Mouse (Mus musculus): ENCODE data around the gene Ints4. TPM values are rescaled to one million over a fixed set of nuclear protein-coding genes. Genes with fewer than 3 reads are reported as not detected.

Gene Ints4
- polyA plus RNA-seq, 1 experiment from 2014 or later = 43.3 TPM

DNA sequence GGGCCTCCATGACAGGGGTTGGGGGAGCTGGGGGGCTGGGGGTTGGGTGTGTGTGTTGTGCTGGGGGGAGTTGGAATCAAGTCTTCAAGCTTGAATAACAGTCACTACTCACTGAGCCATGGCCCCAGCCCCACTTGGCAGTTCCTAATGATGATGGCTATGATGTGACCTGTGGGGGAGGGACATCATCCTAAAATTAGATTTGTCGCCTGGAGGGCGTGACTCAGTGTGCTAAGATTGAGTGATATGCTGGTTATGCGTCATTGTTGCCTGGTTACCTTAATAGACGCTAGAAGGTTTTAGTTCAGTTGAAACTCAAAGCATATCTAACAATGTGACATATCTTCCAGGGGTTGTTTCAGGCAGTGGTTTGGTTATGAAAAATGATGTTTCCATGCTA, 11.7 kb downstream of the Ints4 start:
- 91% methylated on average over 4 of the region's 4 CpGs for WGBS
- H3K27ac ChIP-seq (replicated peaks; ENCODE audit: low read depth, low read length) = no peak overlapping the region

DNA sequence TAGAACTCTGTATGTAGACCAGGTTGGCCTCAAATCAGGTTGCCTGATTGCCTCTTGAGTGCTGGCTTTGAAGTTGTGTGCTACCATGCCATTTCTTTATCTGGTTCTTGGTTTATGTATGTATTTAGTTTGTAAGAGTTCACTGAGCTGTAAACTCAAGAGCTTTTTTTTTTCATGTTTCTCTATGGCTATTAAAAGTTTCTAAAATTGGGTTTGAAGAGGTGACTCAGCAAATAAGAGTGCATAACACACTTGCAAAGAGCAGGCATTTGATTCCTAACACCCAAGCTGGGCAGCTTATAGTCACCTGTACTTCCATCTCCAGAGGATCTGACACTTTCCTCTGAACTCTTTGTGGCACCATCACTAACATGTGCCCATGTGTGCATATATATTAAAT, 14.3 kb downstream of the Ints4 start:
- Histone ChIP-seq H3K27ac (replicated peaks; ENCODE audit: low read depth, low read length) (no peak overlapping the region), H3K4me2 (ENCODE audit: low read depth, low read length) (no peak overlapping the region), H3K4me3 (ENCODE audit: low read depth, low read length) (no peak overlapping the region), H3K9me3 (ENCODE audit: control insufficient read depth, low read length) (no peaks in the 10 kb centered on the region), H3K4me1 (ENCODE audit: control insufficient read depth, insufficient read depth, low read length) (no peaks in the 10 kb centered on the region), H3K9ac (ENCODE audit: low read depth, low read length) (no peak overlapping the region), H3K36me3 (ENCODE audit: control insufficient read depth, insufficient read depth, low read length) (peaks cover 54% of the 10 kb centered on the region), H3K27me3 (replicated peaks; ENCODE audit: control insufficient read depth, insufficient read depth, low read length) (no peaks in the 10 kb centered on the region)
- no peak for DNase-seq (ENCODE audit: low spot score)
- ATAC-seq (ENCODE audit: low read depth) = no peak

More for the DNA sequence above, 11.7 kb downstream of the Ints4 start:
- no peak for DNase-seq (ENCODE audit: low spot score)
- H3K4me3 ChIP-seq (ENCODE audit: low read depth, low read length) = no peak overlapping the region
- no peak overlapping the region for H3K9ac ChIP-seq (ENCODE audit: low read depth, low read length)
- no peaks in the 10 kb centered on the region for H3K4me1 ChIP-seq (ENCODE audit: control insufficient read depth, insufficient read depth, low read length)
- H3K4me2 ChIP-seq (ENCODE audit: low read depth, low read length) = no peak overlapping the region
- H3K36me3 ChIP-seq (ENCODE audit: control insufficient read depth, insufficient read depth, low read length) = peaks cover 63% of the 10 kb centered on the region
- no peaks in the 10 kb centered on the region for H3K27me3 ChIP-seq (replicated peaks; ENCODE audit: control insufficient read depth, insufficient read depth, low read length)
- ATAC-seq (ENCODE audit: low read depth) = no peak
- H3K9me3 ChIP-seq (ENCODE audit: control insufficient read depth, low read length) = no peaks in the 10 kb centered on the region

DNA sequence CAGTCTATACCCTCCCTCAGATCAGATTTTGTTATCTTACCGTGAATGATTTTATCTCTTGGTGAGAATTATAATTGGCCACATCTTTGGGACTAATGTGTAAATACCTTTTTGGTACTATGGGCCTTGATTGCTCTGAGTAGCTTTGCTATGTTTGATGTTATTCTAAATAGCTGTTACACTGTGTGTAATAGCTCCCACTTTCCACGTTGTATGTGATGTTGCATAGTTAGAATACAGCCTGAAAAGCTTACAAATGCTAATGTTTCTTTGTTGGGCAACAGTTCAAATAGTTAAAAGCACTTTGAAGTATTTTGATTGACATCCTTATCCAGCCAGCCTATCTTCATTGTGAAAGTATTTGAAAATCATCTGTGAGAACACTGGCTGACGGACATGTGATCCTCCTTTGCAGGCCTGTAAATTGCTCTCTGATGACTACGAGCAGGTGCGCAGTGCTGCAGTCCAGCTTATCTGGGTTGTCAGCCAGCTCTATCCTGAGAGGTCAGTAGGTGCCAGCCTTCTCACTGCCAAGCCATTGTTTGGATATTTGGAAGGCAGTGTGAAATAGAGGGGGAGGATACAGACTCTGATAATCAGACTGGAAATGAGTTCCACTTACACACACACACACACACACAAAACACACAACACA, 19.9 kb downstream of the Ints4 start:
- no peaks in the 10 kb centered on the region for H3K4me1 ChIP-seq (ENCODE audit: control insufficient read depth, insufficient read depth, low read length)
- no peak overlapping the region for H3K4me2 ChIP-seq (ENCODE audit: low read depth, low read length)
- no peaks in the 10 kb centered on the region for H3K27me3 ChIP-seq (replicated peaks; ENCODE audit: control insufficient read depth, insufficient read depth, low read length)
- ATAC-seq (ENCODE audit: low read depth) (peak; percentile 70; the same call in 1 of the 2 replicates), DNase-seq (ENCODE audit: low spot score) (peak; percentile 51)
- H3K36me3 ChIP-seq (ENCODE audit: control insufficient read depth, insufficient read depth, low read length) = peaks cover 41% of the 10 kb centered on the region
- H3K9me3 ChIP-seq (ENCODE audit: control insufficient read depth, low read length) = no peaks in the 10 kb centered on the region
- 76% methylated on average over 5 of the region's 5 CpGs for WGBS
- H3K27ac ChIP-seq (replicated peaks; ENCODE audit: low read depth, low read length) = no peak overlapping the region
- no peak overlapping the region for H3K9ac ChIP-seq (ENCODE audit: low read depth, low read length)
- H3K4me3 ChIP-seq (ENCODE audit: low read depth, low read length) = no peak overlapping the region

DNA sequence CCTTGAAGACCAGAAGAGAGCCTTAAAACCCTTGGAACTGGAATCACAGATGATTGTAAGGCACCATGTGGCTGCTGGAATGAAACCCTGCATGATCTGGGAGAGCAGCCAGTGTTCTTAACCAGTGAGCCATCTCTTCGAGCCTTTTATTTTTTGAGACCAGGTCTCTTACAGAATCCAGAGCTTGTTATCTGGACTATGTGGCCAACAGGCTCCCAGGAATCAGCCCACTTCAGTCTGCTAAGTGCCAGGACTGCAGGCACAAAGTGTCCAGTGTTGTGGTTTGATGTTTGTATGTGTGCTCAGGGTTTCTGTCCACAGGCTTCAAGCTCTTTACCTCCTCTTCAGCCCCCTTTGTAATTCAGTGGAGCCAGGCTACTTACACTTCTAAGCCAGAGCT, 34.0 kb downstream of the Ints4 start:
- WGBS = 88% methylated on average over 1 of the region's 1 CpGs
- peaks cover 95% of the 10 kb centered on the region for H3K36me3 ChIP-seq (ENCODE audit: control insufficient read depth, insufficient read depth, low read length)

DNA sequence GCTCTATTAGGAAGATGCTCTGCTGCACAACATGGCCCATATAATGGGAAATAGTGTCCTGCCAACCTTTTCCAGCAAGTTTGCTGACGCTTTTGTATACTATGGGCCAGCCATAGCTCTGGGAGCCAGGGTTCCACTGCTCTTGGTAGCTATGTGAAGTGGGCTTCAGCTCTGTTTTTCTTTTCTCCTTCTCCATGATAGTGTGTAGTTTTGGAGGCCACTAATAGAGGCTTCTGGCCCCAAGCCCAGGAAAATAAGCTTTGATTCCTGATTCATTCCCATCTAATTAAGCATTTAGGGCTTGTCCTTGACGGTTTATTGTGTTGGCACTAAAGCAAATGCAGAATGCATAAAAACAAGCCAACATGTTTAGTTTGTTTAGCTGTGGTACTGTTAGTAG, 39.2 kb downstream of the Ints4 start:
- no peak overlapping the region for H3K27ac ChIP-seq (replicated peaks; ENCODE audit: low read depth, low read length)
- no peak overlapping the region for H3K4me3 ChIP-seq (ENCODE audit: low read depth, low read length)
- no peak overlapping the region for H3K9ac ChIP-seq (ENCODE audit: low read depth, low read length)
- ATAC-seq (ENCODE audit: low read depth) = no peak
- H3K9me3 ChIP-seq (ENCODE audit: control insufficient read depth, low read length) = no peaks in the 10 kb centered on the region
- 85% methylated on average over 2 of the region's 2 CpGs for WGBS
- H3K4me1 ChIP-seq (ENCODE audit: control insufficient read depth, insufficient read depth, low read length) = no peaks in the 10 kb centered on the region
- peaks cover 70% of the 10 kb centered on the region for H3K36me3 ChIP-seq (ENCODE audit: control insufficient read depth, insufficient read depth, low read length)
- DNase-seq (ENCODE audit: low spot score) = no peak
- no peak overlapping the region for H3K4me2 ChIP-seq (ENCODE audit: low read depth, low read length)
- no peaks in the 10 kb centered on the region for H3K27me3 ChIP-seq (replicated peaks; ENCODE audit: control insufficient read depth, insufficient read depth, low read length)

More for the DNA sequence above, 34.0 kb downstream of the Ints4 start:
- DNase-seq (ENCODE audit: low spot score) (no peak), ATAC-seq (ENCODE audit: low read depth) (no peak)
- no peak overlapping the region for H3K27ac ChIP-seq (replicated peaks; ENCODE audit: low read depth, low read length)
- H3K4me2 ChIP-seq (ENCODE audit: low read depth, low read length) = no peak overlapping the region
- no peaks in the 10 kb centered on the region for H3K4me1 ChIP-seq (ENCODE audit: control insufficient read depth, insufficient read depth, low read length)
- no peaks in the 10 kb centered on the region for H3K27me3 ChIP-seq (replicated peaks; ENCODE audit: control insufficient read depth, insufficient read depth, low read length)
- no peaks in the 10 kb centered on the region for H3K9me3 ChIP-seq (ENCODE audit: control insufficient read depth, low read length)
- H3K4me3 ChIP-seq (ENCODE audit: low read depth, low read length) = no peak overlapping the region
- H3K9ac ChIP-seq (ENCODE audit: low read depth, low read length) = no peak overlapping the region

DNA sequence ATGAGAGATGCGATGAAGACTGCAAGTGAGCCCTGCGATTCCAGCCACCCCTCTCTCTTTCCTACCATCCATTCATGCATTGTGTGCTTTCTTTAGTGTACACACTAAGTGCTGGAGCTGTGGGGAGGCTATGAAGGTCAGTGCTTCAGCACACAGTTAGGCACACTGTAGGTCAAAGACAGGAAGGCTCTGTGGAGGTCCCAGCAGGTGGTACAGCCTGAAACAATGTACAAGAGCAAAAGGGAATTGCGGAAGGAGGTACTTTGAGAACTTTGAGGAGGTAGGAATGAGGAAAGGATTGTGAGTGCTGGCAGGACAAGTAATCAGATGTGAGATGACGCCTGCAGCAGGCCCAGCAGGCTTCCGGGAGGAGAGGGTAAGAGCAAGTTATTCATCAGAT, 54.8 kb downstream of the Ints4 start:
- ATAC-seq (ENCODE audit: low read depth) = no peak
- peaks cover 93% of the 10 kb centered on the region for H3K36me3 ChIP-seq (ENCODE audit: control insufficient read depth, insufficient read depth, low read length)

DNA sequence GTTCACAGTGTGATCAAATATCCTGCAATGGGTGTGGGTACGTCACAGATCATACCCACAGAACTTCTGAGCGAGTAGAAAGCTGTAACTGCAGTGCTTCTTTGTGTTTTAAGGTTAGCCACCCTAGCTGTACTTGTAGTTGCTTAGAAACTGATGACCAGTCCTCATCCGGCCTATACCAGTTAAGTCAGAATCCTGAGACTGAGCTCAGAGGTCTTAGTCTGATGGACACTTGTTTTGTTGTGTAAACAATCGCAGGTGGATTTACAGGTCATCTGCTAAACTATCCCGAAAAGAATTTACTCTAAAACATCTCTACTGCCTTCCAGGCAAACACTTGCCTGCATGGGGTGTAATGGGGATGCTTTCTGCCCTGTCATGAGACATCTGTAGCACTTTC, 55.8 kb downstream of the Ints4 start:
- Histone ChIP-seq H3K4me2 (ENCODE audit: low read depth, low read length) (no peak overlapping the region), H3K4me3 (ENCODE audit: low read depth, low read length) (no peak overlapping the region), H3K36me3 (ENCODE audit: control insufficient read depth, insufficient read depth, low read length) (peaks cover 95% of the 10 kb centered on the region), H3K27me3 (replicated peaks; ENCODE audit: control insufficient read depth, insufficient read depth, low read length) (no peaks in the 10 kb centered on the region), H3K9me3 (ENCODE audit: control insufficient read depth, low read length) (no peaks in the 10 kb centered on the region), H3K9ac (ENCODE audit: low read depth, low read length) (no peak overlapping the region), H3K4me1 (ENCODE audit: control insufficient read depth, insufficient read depth, low read length) (no peaks in the 10 kb centered on the region), H3K27ac (replicated peaks; ENCODE audit: low read depth, low read length) (no peak overlapping the region)
- DNase-seq (ENCODE audit: low spot score) (no peak), ATAC-seq (ENCODE audit: low read depth) (no peak)
- 87% methylated on average over 5 of the region's 5 CpGs for WGBS

More for the DNA sequence above, 54.8 kb downstream of the Ints4 start:
- no peak for DNase-seq (ENCODE audit: low spot score)
- no peaks in the 10 kb centered on the region for H3K9me3 ChIP-seq (ENCODE audit: control insufficient read depth, low read length)
- H3K27me3 ChIP-seq (replicated peaks; ENCODE audit: control insufficient read depth, insufficient read depth, low read length) = no peaks in the 10 kb centered on the region
- no peak overlapping the region for H3K27ac ChIP-seq (replicated peaks; ENCODE audit: low read depth, low read length)
- no peaks in the 10 kb centered on the region for H3K4me1 ChIP-seq (ENCODE audit: control insufficient read depth, insufficient read depth, low read length)
- 88% methylated on average over 5 of the region's 5 CpGs for WGBS
- H3K4me3 ChIP-seq (ENCODE audit: low read depth, low read length) = no peak overlapping the region
- H3K9ac ChIP-seq (ENCODE audit: low read depth, low read length) = no peak overlapping the region
- no peak overlapping the region for H3K4me2 ChIP-seq (ENCODE audit: low read depth, low read length)

DNA sequence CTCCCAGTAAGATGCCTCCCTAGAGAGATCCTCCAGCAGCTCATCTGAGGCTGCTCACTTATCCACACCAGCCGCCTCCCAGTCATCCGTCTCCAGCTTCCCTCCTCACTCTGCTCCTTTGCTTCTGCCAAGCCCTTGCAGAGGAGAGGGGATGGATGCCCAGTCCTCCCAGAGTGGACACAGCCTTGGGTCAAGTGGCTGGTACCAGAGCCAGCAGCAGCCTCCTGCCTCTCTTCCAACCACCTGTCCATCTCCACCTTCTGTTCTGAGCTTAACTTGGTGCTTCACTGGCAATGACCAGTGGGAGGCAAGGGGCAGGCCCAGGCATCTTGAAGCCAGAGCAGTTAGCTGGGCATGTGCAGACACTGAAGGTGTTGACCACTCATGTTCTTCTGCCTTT, 65.7 kb downstream of the Ints4 start:
- DNase-seq (ENCODE audit: low spot score) (no peak), ATAC-seq (ENCODE audit: low read depth) (no peak)
- 89% methylated on average over 2 of the region's 2 CpGs for WGBS
- Histone ChIP-seq H3K4me3 (ENCODE audit: low read depth, low read length) (no peak overlapping the region), H3K4me2 (ENCODE audit: low read depth, low read length) (no peak overlapping the region), H3K9ac (ENCODE audit: low read depth, low read length) (no peak overlapping the region), H3K27ac (replicated peaks; ENCODE audit: low read depth, low read length) (no peak overlapping the region), H3K9me3 (ENCODE audit: control insufficient read depth, low read length) (no peaks in the 10 kb centered on the region), H3K4me1 (ENCODE audit: control insufficient read depth, insufficient read depth, low read length) (no peaks in the 10 kb centered on the region), H3K27me3 (replicated peaks; ENCODE audit: control insufficient read depth, insufficient read depth, low read length) (no peaks in the 10 kb centered on the region), H3K36me3 (ENCODE audit: control insufficient read depth, insufficient read depth, low read length) (peaks cover 37% of the 10 kb centered on the region)

DNA sequence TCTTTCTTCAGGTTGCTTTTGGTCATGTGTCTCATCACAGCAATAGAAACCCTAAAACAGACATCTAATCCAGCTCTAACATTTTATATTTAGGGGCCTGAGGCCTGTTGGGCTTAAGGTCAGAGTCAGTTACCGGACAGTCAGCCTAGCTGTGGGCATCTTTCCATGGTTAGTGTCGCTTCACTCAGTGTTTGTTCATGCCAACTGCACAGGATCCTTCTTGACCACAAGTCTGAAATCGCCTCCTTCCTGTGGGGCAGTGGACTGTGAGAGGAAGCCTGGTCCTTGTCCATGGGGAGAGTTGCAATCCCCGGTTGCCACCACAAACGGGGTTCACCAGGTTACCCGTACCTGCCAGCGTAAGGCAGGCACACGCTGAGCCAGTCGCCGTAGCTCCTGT, 68.5 kb downstream of the Ints4 start:
- 91% methylated on average over 10 of the region's 10 CpGs for WGBS
- Histone ChIP-seq H3K4me3 (ENCODE audit: low read depth, low read length) (no peak overlapping the region), H3K9ac (ENCODE audit: low read depth, low read length) (no peak overlapping the region), H3K4me2 (ENCODE audit: low read depth, low read length) (no peak overlapping the region), H3K27ac (replicated peaks; ENCODE audit: low read depth, low read length) (no peak overlapping the region), H3K4me1 (ENCODE audit: control insufficient read depth, insufficient read depth, low read length) (no peaks in the 10 kb centered on the region), H3K27me3 (replicated peaks; ENCODE audit: control insufficient read depth, insufficient read depth, low read length) (no peaks in the 10 kb centered on the region), H3K9me3 (ENCODE audit: control insufficient read depth, low read length) (no peaks in the 10 kb centered on the region), H3K36me3 (ENCODE audit: control insufficient read depth, insufficient read depth, low read length) (0 out of 2 replicates have a peak, but pooled peaks cover 14% of the 10 kb centered on the region)
- ATAC-seq (ENCODE audit: low read depth) (no peak), DNase-seq (ENCODE audit: low spot score) (no peak)

Measured in embryonic facial prominence, embryonic 14.5 days (tissue).